Mouse (Mus musculus) adipose tissue, adult 10 weeks (tissue): ENCODE results near the gene Olfr1134. TPM values are rescaled to one million over a fixed set of nuclear protein-coding genes. Genes with fewer than 3 reads are reported as not detected.

Experiments
- polyA plus RNA-seq: library from polyadenylated mRNA; stranded (reverse); fragments of 350-450 nt; fragmentation: Illumina TruSeq; extraction: RNeasy Lipid Tissue Mini Kit (QIAGEN cat#74804); gene quantifications from one replicate; pipeline ENCODE4 v1.2.3, GENCODE M21; 2014; ENCODE audit warnings: low read depth, low replicate concordance

Gene Olfr1134
- polyA plus RNA-seq: not detected

GRCm38 (mm10) chr2:87658360-87658759 is at the start of gene Olfr1134:
Gene Olfr1134 (minus strand): TSS chr2:87658460.

GRCm38 (mm10) chr2:87693847-87694246 is 35.6 kb upstream of the Olfr1134 start, which contains the start of gene Olfr1136:
Gene Olfr1136 (minus strand): TSS chr2:87693947.

GRCm38 (mm10) chr2:87673564-87673963 is 15.3 kb upstream of the Olfr1134 start, which contains the start of gene Olfr1135:
Gene Olfr1135 (minus strand): TSS chr2:87673664.

GRCm38 (mm10) chr2:87647274-87647673 is 11.0 kb downstream of the Olfr1134 start, which contains the start of gene Olfr1133:
Gene Olfr1133 (minus strand): TSS chr2:87647374.

GRCm38 (mm10) chr2:87637435-87637834 is 20.8 kb downstream of the Olfr1134 start, which contains the start of gene Olfr1132:
Gene Olfr1132 (minus strand): TSS chr2:87637535.

GRCm38 (mm10) chr2:87626804-87627203 is 31.5 kb downstream of the Olfr1134 start, which contains the start of gene Olfr1131:
Gene Olfr1131 (plus strand): TSS chr2:87627104.

GRCm38 (mm10) chr2:87605912-87606311 is 52.3 kb downstream of the Olfr1134 start, which contains the start of gene Olfr1130:
Gene Olfr1130 (plus strand): TSS chr2:87606212.

Other genes starting within 250 kb of the Olfr1134 start
- not detected for gene Olfr1123, start 241.8 kb downstream of the Olfr1134 start, polyA plus RNA-seq
- not detected for gene Olfr1124, start 228.2 kb downstream of the Olfr1134 start, polyA plus RNA-seq
- gene Olfr1126, start 204.5 kb downstream of the Olfr1134 start, polyA plus RNA-seq: not detected
- not detected for gene Pramel7, start 161.4 kb downstream of the Olfr1134 start, polyA plus RNA-seq
- not detected for gene Pramel6, start 151.9 kb downstream of the Olfr1134 start, polyA plus RNA-seq
- not detected for gene Olfr153, start 126.7 kb downstream of the Olfr1134 start, polyA plus RNA-seq
- not detected for gene Olfr1128, start 112.9 kb downstream of the Olfr1134 start, polyA plus RNA-seq
- gene Olfr1129, start 84.6 kb downstream of the Olfr1134 start, polyA plus RNA-seq: not detected
- not detected for gene Olfr1130, start 52.2 kb downstream of the Olfr1134 start, polyA plus RNA-seq
- not detected for gene Olfr1131, start 31.4 kb downstream of the Olfr1134 start, polyA plus RNA-seq
- gene Olfr1132, start 20.9 kb downstream of the Olfr1134 start, polyA plus RNA-seq: not detected
- gene Olfr1133, start 11.1 kb downstream of the Olfr1134 start, polyA plus RNA-seq: not detected
- gene Olfr1135, start 15.2 kb upstream of the Olfr1134 start, polyA plus RNA-seq: not detected
- gene Olfr1136, start 35.5 kb upstream of the Olfr1134 start, polyA plus RNA-seq: not detected
- gene Olfr1137, start 54.7 kb upstream of the Olfr1134 start, polyA plus RNA-seq: not detected
- gene Olfr1138, start 81.5 kb upstream of the Olfr1134 start, polyA plus RNA-seq: not detected
- gene Olfr1140, start 85.3 kb upstream of the Olfr1134 start, polyA plus RNA-seq: not detected
- gene Olfr1141, start 95.5 kb upstream of the Olfr1134 start, polyA plus RNA-seq: not detected
- gene Olfr152, start 121.0 kb upstream of the Olfr1134 start, polyA plus RNA-seq: not detected
- not detected for gene Olfr1143, start 142.1 kb upstream of the Olfr1134 start, polyA plus RNA-seq
- gene Olfr1145, start 151.4 kb upstream of the Olfr1134 start, polyA plus RNA-seq: not detected
- not detected for gene Olfr1148, start 172.1 kb upstream of the Olfr1134 start, polyA plus RNA-seq
- not detected for gene Olfr1150-ps1, start 185.5 kb upstream of the Olfr1134 start, polyA plus RNA-seq
- gene Olfr1151, start 197.4 kb upstream of the Olfr1134 start, polyA plus RNA-seq: not detected
- not detected for gene Olfr1152, start 208.0 kb upstream of the Olfr1134 start, polyA plus RNA-seq
- not detected for gene Olfr1153, start 236.5 kb upstream of the Olfr1134 start, polyA plus RNA-seq
- gene Olfr1154, start 246.7 kb upstream of the Olfr1134 start, polyA plus RNA-seq: not detected